8 mouse cellular contexts compared by ENCODE assay signal in the genomic region with DNA sequence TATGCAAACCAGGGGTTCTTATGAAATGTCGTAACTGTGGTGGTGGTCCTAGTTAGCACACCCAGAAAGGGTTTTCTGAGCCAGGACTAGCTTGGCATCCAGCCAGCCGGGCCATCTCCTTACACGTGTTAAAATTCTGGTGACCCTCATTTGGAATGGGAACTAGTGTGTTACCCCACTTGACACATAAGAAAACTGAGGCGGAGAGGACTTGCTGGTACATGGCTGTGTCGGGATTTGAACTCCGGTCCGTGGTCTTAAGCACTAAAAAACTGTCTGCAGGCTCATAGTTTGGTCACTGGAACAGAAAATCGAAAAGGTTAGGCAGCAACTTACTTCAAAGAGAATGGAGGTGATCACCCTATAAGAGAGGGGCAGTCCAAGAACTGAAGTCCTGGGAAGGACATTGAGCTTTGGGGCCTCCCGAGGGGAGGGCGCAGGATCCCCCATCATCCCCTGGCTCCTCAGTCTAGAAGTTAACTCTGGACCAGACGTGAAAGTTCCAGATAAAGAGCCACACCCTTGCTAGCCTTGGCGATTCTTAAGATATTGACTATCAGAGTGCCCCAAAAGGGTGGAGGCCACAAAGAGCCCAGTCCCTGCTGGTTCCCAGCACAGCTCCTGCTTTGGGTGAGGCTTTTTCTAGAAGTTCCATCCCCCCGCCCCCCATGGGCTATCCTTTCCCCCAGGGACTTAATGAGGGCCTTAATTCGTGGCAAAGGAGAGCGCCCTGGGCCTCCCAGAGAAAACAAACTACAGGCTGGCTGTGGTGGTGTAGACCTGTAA. TPM values are rescaled to one million over a fixed set of nuclear protein-coding genes. Genes with fewer than 3 reads are reported as not detected.
DNase-seq lines count a peak whose midpoint lies in the region; ATAC-seq and TF ChIP-seq lines count a peak whose summit lies in the region.

No protein-coding gene starts in this region.

- peaks cover 24% of the 10 kb centered on the region for H3K4me1 ChIP-seq in heart, embryonic 10.5 days
- H3K4me1 ChIP-seq in G1E (ENCODE audit: insufficient read depth, low read depth, low read length): peaks cover 61% of the 10 kb centered on the region
- H3K4me1 ChIP-seq in embryonic facial prominence, embryonic 13.5 days: peaks cover 28% of the 10 kb centered on the region
- peaks cover 29% of the 10 kb centered on the region for H3K4me1 ChIP-seq in liver, embryonic 11.5 days (replicated peaks; ENCODE audit: control insufficient read depth, insufficient read depth, low read length)
- H3K4me1 ChIP-seq in olfactory bulb, adult 2 months (ENCODE audit: control insufficient read depth, insufficient read depth, low read length): peaks cover 3% of the 10 kb centered on the region; the same call in 1 of the 2 replicates

- H3K27ac ChIP-seq in heart, embryonic 10.5 days: peak overlapping the region; percentile 86
- no peak overlapping the region for H3K27ac ChIP-seq in embryonic facial prominence, embryonic 13.5 days
- H3K27ac ChIP-seq in liver, embryonic 11.5 days (ENCODE audit: low read depth, low read length): peak overlapping the region; percentile 94
- no peak overlapping the region for H3K27ac ChIP-seq in olfactory bulb, adult 2 months (ENCODE audit: insufficient read depth, low read depth, low read length)

- intact Hi-C loops in heart, postnatal 36 days (cut with DNase I): no loop called here

- H3K4me3 ChIP-seq in heart, embryonic 10.5 days: peak overlapping the region; percentile 70
- H3K4me3 ChIP-seq in G1E (ENCODE audit: low read depth, low read length): peak overlapping the region; percentile 79
- peak overlapping the region; percentile 62 for H3K4me3 ChIP-seq in embryonic facial prominence, embryonic 13.5 days
- H3K4me3 ChIP-seq in liver, embryonic 11.5 days (ENCODE audit: low read depth, low read length): peak overlapping the region; percentile 84
- H3K4me3 ChIP-seq in olfactory bulb, adult 2 months (ENCODE audit: insufficient read depth, low read depth, low read length): peak overlapping the region; percentile 49

- no peak for TF ChIP-seq CTCF in G1E (IDR thresholded peaks at IDR 0.05; ENCODE audit: low read depth, low read length)
- TF ChIP-seq CTCF in olfactory bulb, adult 2 months (IDR thresholded peaks at IDR 0.05; ENCODE audit: insufficient read depth, low read depth, low read length): no peak

- H3K9me3 ChIP-seq in heart, embryonic 10.5 days: no peaks in the 10 kb centered on the region
- H3K9me3 ChIP-seq in G1E (replicated peaks): no peaks in the 10 kb centered on the region
- H3K9me3 ChIP-seq in embryonic facial prominence, embryonic 13.5 days: no peaks in the 10 kb centered on the region
- no peaks in the 10 kb centered on the region for H3K9me3 ChIP-seq in liver, embryonic 11.5 days (ENCODE audit: control insufficient read depth, low read length)

- peak; percentile 90 for DNase-seq in heart, embryonic 10.5 days (ENCODE audit: low spot score)
- no peak for DNase-seq in heart, adult 18-20 months
- peak; percentile 42 for DNase-seq in G1E (ENCODE audit: low spot score)
- DNase-seq in heart, postnatal 36 days: peak; percentile 29 to 31
- DNase-seq in liver, embryonic 11.5 days (ENCODE audit: low spot score): peak; percentile 64
- no peak for DNase-seq in ovary, postnatal 14 days (ENCODE audit: low spot score)

- H3K9ac ChIP-seq in embryonic facial prominence, embryonic 13.5 days: peak overlapping the region; percentile 78
- H3K9ac ChIP-seq in liver, embryonic 11.5 days (ENCODE audit: low read depth, low read length): peak overlapping the region; percentile 94

- H3K4me2 ChIP-seq in embryonic facial prominence, embryonic 13.5 days: peak overlapping the region; percentile 94
- peak overlapping the region; percentile 89 for H3K4me2 ChIP-seq in liver, embryonic 11.5 days

- no peaks in the 10 kb centered on the region for H3K36me3 ChIP-seq in heart, embryonic 10.5 days
- peaks cover 23% of the 10 kb centered on the region for H3K36me3 ChIP-seq in G1E (replicated peaks)
- H3K36me3 ChIP-seq in embryonic facial prominence, embryonic 13.5 days: no peaks in the 10 kb centered on the region
- H3K36me3 ChIP-seq in liver, embryonic 11.5 days (ENCODE audit: control insufficient read depth, insufficient read depth, low read length): no peaks in the 10 kb centered on the region

- peak; percentile 52 for ATAC-seq in G1E (ENCODE audit: extremely low read depth, insufficient number of reproducible peaks, low FRiP score, poor library complexity, severe bottlenecking)
- ATAC-seq in embryonic facial prominence, embryonic 13.5 days (ENCODE audit: insufficient number of reproducible peaks, insufficient read depth, low FRiP score, low TSS enrichment, low read depth): no peak
- peak; percentile 76 for ATAC-seq in liver, embryonic 11.5 days (replicated peaks; ENCODE audit: low FRiP score)

- peaks cover 31% of the 10 kb centered on the region for H3K27me3 ChIP-seq in heart, embryonic 10.5 days (ENCODE audit: insufficient read depth, poor library complexity, severe bottlenecking)
- H3K27me3 ChIP-seq in G1E (ENCODE audit: insufficient read depth, low read length): peaks cover 12% of the 10 kb centered on the region
- H3K27me3 ChIP-seq in embryonic facial prominence, embryonic 13.5 days: peaks cover 34% of the 10 kb centered on the region
- H3K27me3 ChIP-seq in liver, embryonic 11.5 days (replicated peaks; ENCODE audit: control insufficient read depth, insufficient read depth, low read length): peaks cover 30% of the 10 kb centered on the region

- no peak for TF ChIP-seq POLR2A in olfactory bulb, adult 2 months (IDR thresholded peaks at IDR 0.05; ENCODE audit: insufficient read depth, low read depth, low read length)

- 44% methylated on average over 15 of the region's 15 CpGs for WGBS in heart, embryonic 10.5 days
- WGBS in embryonic facial prominence, embryonic 13.5 days: 53% methylated on average over 15 of the region's 15 CpGs
- 33% methylated on average over 15 of the region's 15 CpGs for WGBS in liver, embryonic 11.5 days
- 62% methylated on average over 15 of the region's 15 CpGs for WGBS in olfactory bulb, adult 2 months

RNA-seq across cellular contexts. Expression of a gene that starts 0.8 kb away (rescaled TPM):
- 88.8 and 94.6 TPM in 2 replicates for polyA plus RNA-seq in heart, embryonic 10.5 days (2016; fragmentation: Nextera tagmentation; extraction: Ambion mirVana)
- 10 to 100 TPM; 32.4 to 34.3 TPM for total RNA-seq in heart, adult 18-20 months (2021)
- 438 and 479 TPM in 2 replicates for total RNA-seq in G1E (2014; fragmentation: Nextera tagmentation)
- 212 and 254 TPM in 2 replicates for total RNA-seq in G1E (2017)
- polyA plus RNA-seq in G1E (2012): 394 and 460 TPM in 2 replicates
- 46.1 and 52.9 TPM in 2 replicates for polyA plus RNA-seq in embryonic facial prominence, embryonic 13.5 days (2015; fragmentation: Nextera tagmentation; extraction: Ambion mirVana)
- total RNA-seq in heart, postnatal 36 days (2021): 10 to 100 TPM; 29.9 to 31.8 TPM
- polyA plus RNA-seq in liver, embryonic 11.5 days (2014; fragmentation: Nextera tagmentation; extraction: Ambion mirVana): 581 and 583 TPM in 2 replicates
- not detected in 2 replicates for polyA plus RNA-seq in olfactory bulb, adult 2 months (2012; ENCODE audit: insufficient read depth, insufficient read length, low replicate concordance, missing spikeins)

RNA-seq across cellular contexts. Expression of a gene that starts 1.1 kb away (rescaled TPM):
- polyA plus RNA-seq in heart, embryonic 10.5 days (2016; fragmentation: Nextera tagmentation; extraction: Ambion mirVana): 0.40 and 0.46 TPM in 2 replicates
- under 1 TPM; 0.30 to 0.31 TPM for total RNA-seq in heart, adult 18-20 months (2021)
- total RNA-seq in G1E (2014; fragmentation: Nextera tagmentation): 0.92 and 2.9 TPM in 2 replicates
- total RNA-seq in G1E (2017): 1.1 and 1.2 TPM in 2 replicates
- 0.91 and 1.1 TPM in 2 replicates for polyA plus RNA-seq in G1E (2012)
- 0.56 and 0.73 TPM in 2 replicates for polyA plus RNA-seq in embryonic facial prominence, embryonic 13.5 days (2015; fragmentation: Nextera tagmentation; extraction: Ambion mirVana)
- total RNA-seq in heart, postnatal 36 days (2021): under 1 TPM; 0.22 to 0.41 TPM
- polyA plus RNA-seq in liver, embryonic 11.5 days (2014; fragmentation: Nextera tagmentation; extraction: Ambion mirVana): 0.17 and 0.19 TPM in 2 replicates
- polyA plus RNA-seq in olfactory bulb, adult 2 months (2012; ENCODE audit: insufficient read depth, insufficient read length, low replicate concordance, missing spikeins): not detected in 2 replicates

RNA-seq across cellular contexts. Expression of a gene that starts 25.0 kb away (rescaled TPM):
- polyA plus RNA-seq in heart, embryonic 10.5 days (2016; fragmentation: Nextera tagmentation; extraction: Ambion mirVana): 19.0 and 23.8 TPM in 2 replicates
- 1 to 10 TPM; 3.3 to 4.3 TPM for total RNA-seq in heart, adult 18-20 months (2021)
- total RNA-seq in G1E (2014; fragmentation: Nextera tagmentation): 5.2 and 9.0 TPM in 2 replicates
- 15.8 and 18.1 TPM in 2 replicates for total RNA-seq in G1E (2017)
- polyA plus RNA-seq in G1E (2012): 24.0 and 27.0 TPM in 2 replicates
- polyA plus RNA-seq in embryonic facial prominence, embryonic 13.5 days (2015; fragmentation: Nextera tagmentation; extraction: Ambion mirVana): 33.6 and 38.2 TPM in 2 replicates
- total RNA-seq in heart, postnatal 36 days (2021): 1 to 10 TPM; 8.3 to 8.4 TPM
- 20.6 and 21.5 TPM in 2 replicates for polyA plus RNA-seq in liver, embryonic 11.5 days (2014; fragmentation: Nextera tagmentation; extraction: Ambion mirVana)
- polyA plus RNA-seq in olfactory bulb, adult 2 months (2012; ENCODE audit: insufficient read depth, insufficient read length, low replicate concordance, missing spikeins): not detected in 2 replicates

RNA-seq across cellular contexts. Expression of a gene that starts 38.1 kb away (rescaled TPM):
- polyA plus RNA-seq in heart, embryonic 10.5 days (2016; fragmentation: Nextera tagmentation; extraction: Ambion mirVana): 34.8 and 38.9 TPM in 2 replicates
- total RNA-seq in heart, adult 18-20 months (2021): 1 to 10 TPM; 8.0 to 9.3 TPM
- 18.5 and 18.6 TPM in 2 replicates for total RNA-seq in G1E (2014; fragmentation: Nextera tagmentation)
- 62.3 and 63.1 TPM in 2 replicates for total RNA-seq in G1E (2017)
- 56.9 and 75.3 TPM in 2 replicates for polyA plus RNA-seq in G1E (2012)
- polyA plus RNA-seq in embryonic facial prominence, embryonic 13.5 days (2015; fragmentation: Nextera tagmentation; extraction: Ambion mirVana): 34.7 and 40.1 TPM in 2 replicates
- total RNA-seq in heart, postnatal 36 days (2021): 10 to 100 TPM in 1 of 2 experiments, 1 to 10 TPM in 1; 9.5 to 11.5 TPM
- 23.0 and 24.3 TPM in 2 replicates for polyA plus RNA-seq in liver, embryonic 11.5 days (2014; fragmentation: Nextera tagmentation; extraction: Ambion mirVana)
- polyA plus RNA-seq in olfactory bulb, adult 2 months (2012; ENCODE audit: insufficient read depth, insufficient read length, low replicate concordance, missing spikeins): not detected in 2 replicates

RNA-seq across cellular contexts. Expression of a gene that starts 50.5 kb away (rescaled TPM):
- 2.4 and 2.8 TPM in 2 replicates for polyA plus RNA-seq in heart, embryonic 10.5 days (2016; fragmentation: Nextera tagmentation; extraction: Ambion mirVana)
- under 1 TPM; 0.57 to 0.62 TPM for total RNA-seq in heart, adult 18-20 months (2021)
- total RNA-seq in G1E (2014; fragmentation: Nextera tagmentation): 1.5 and 1.7 TPM in 2 replicates
- 0.93 and 1.3 TPM in 2 replicates for total RNA-seq in G1E (2017)
- polyA plus RNA-seq in G1E (2012): 2.3 and 2.7 TPM in 2 replicates
- 5.8 and 6.3 TPM in 2 replicates for polyA plus RNA-seq in embryonic facial prominence, embryonic 13.5 days (2015; fragmentation: Nextera tagmentation; extraction: Ambion mirVana)
- under 1 TPM; 0.95 to 0.97 TPM for total RNA-seq in heart, postnatal 36 days (2021)
- polyA plus RNA-seq in liver, embryonic 11.5 days (2014; fragmentation: Nextera tagmentation; extraction: Ambion mirVana): 0.80 and 0.84 TPM in 2 replicates
- polyA plus RNA-seq in olfactory bulb, adult 2 months (2012; ENCODE audit: insufficient read depth, insufficient read length, low replicate concordance, missing spikeins): not detected in 2 replicates

Comparison
In these comparisons a context has a peak if more than half of its experiments do, and no peak if none do; other contexts are left out.
1. DNase-seq: peak in heart, embryonic 10.5 days (single experiment), G1E (single experiment), heart, postnatal 36 days (2 of 2) and liver, embryonic 11.5 days (single experiment); none in heart, adult 18-20 months (0 of 2) and ovary, postnatal 14 days (single experiment).
2. H3K27ac ChIP-seq: peak in heart, embryonic 10.5 days (single experiment) and liver, embryonic 11.5 days (single experiment); none in embryonic facial prominence, embryonic 13.5 days (single experiment) and olfactory bulb, adult 2 months (single experiment).
3. RNA of a gene that starts 25.0 kb away (polyA plus RNA-seq): 33.6 to 38.2 TPM in embryonic facial prominence, embryonic 13.5 days, 24.0 to 27.0 TPM in G1E, 19.0 to 23.8 TPM in heart, embryonic 10.5 days and 20.6 to 21.5 TPM in liver, embryonic 11.5 days; not detected in olfactory bulb, adult 2 months; every median in the first group is over 10 times any median in the second.
4. Peak in every context shown above with its lines, with median percentiles within 50 percentile points of each other: H3K4me3 ChIP-seq.